Mouse (Mus musculus): ENCODE measurements around the gene Cep95. TPM values are rescaled to one million over a fixed set of nuclear protein-coding genes. Genes with fewer than 3 reads are reported as not detected.

Gene Cep95
- total and polyA plus RNA-seq, 2 experiments: 1.2 to 8.4 TPM

GRCm38 (mm10) chr11:106770195-106770974 lies 18.7 kb upstream of the Cep95 start:
- 93% methylated on average over 9 of the region's 9 CpGs for WGBS
- Histone ChIP-seq H3K36me3 (ENCODE audit: control insufficient read depth, insufficient read depth, low read length) (peaks cover 82% of the 10 kb centered on the region), H3K27ac (replicated peaks; ENCODE audit: insufficient read depth, low read depth, low read length) (no peak overlapping the region), H3K4me3 (ENCODE audit: insufficient read depth, low read depth, low read length) (no peak overlapping the region), H3K9ac (ENCODE audit: low read depth, low read length) (no peak overlapping the region), H3K79me2 (ENCODE audit: control insufficient read depth, insufficient read depth, low read length) (no peaks in the 10 kb centered on the region), H3K4me1 (ENCODE audit: control insufficient read depth, insufficient read depth, low read length) (no peaks in the 10 kb centered on the region), H3K27me3 (ENCODE audit: control insufficient read depth, insufficient read depth, low read length) (no peaks in the 10 kb centered on the region)
- TF ChIP-seq POLR2A (IDR thresholded peaks at IDR 0.05; ENCODE audit: extremely low read depth, insufficient read depth, low read length): no peak
- TF ChIP-seq CTCF (IDR thresholded peaks at IDR 0.05; ENCODE audit: low read depth, low read length): peak; percentile 46; the same call in 1 of the 2 replicates
- no peak for DNase-seq (ENCODE audit: extremely low read depth, low read depth, low spot score)

DNA sequence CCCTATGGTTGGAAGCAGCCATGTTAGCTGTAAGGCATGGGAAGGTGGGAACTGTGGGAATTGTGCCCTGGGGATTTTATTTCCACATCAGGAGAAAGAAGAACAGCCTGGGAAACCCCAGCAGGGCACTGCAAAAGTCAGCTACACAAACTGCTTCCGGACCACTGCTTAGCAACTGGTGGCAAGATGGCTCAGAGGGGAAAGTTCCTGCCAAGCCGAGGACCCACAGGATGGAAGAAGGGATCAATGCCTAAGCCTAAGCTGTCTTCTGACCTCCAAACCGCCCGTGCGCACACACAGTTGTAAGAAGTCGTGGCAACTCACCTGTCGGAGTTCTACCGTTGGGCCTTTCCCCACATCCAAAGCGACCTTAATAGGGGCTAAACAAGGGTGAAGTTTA lies 16.0 kb upstream of the Cep95 start:
- no peak for DNase-seq (ENCODE audit: extremely low read depth, low read depth, low spot score)
- Histone ChIP-seq H3K9ac (ENCODE audit: low read depth, low read length) (no peak overlapping the region), H3K27me3 (ENCODE audit: control insufficient read depth, insufficient read depth, low read length) (no peaks in the 10 kb centered on the region), H3K4me1 (ENCODE audit: control insufficient read depth, insufficient read depth, low read length) (peaks cover 5% of the 10 kb centered on the region), H3K4me3 (ENCODE audit: insufficient read depth, low read depth, low read length) (no peak overlapping the region), H3K36me3 (ENCODE audit: control insufficient read depth, insufficient read depth, low read length) (peaks cover 75% of the 10 kb centered on the region), H3K79me2 (ENCODE audit: control insufficient read depth, insufficient read depth, low read length) (no peaks in the 10 kb centered on the region), H3K27ac (replicated peaks; ENCODE audit: insufficient read depth, low read depth, low read length) (no peak overlapping the region)
- 93% methylated on average over 9 of the region's 9 CpGs for WGBS
- TF ChIP-seq CTCF (IDR thresholded peaks at IDR 0.05; ENCODE audit: low read depth, low read length) (no peak), POLR2A (IDR thresholded peaks at IDR 0.05; ENCODE audit: extremely low read depth, insufficient read depth, low read length) (no peak)

DNA sequence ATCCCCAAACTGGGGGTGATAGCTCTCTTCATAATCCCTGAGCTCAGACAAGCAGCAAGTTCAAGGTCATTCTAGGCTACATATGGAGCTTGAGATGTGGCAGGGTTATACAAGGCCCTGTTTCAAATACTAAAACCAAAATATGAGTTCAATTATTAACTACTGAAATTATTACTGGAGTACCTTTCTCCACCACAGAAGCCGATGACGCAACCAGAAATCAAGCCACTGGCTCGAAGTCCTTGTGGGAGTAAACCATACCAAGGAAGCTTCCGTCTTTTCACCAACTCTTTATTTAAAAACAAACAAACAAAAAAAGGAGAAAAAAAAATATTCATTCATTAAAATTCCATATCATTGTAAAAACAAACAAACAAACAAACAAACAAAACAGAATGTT lies 12.1 kb upstream of the Cep95 start:
- no peaks in the 10 kb centered on the region for H3K27me3 ChIP-seq (ENCODE audit: control insufficient read depth, insufficient read depth, low read length)
- H3K27ac ChIP-seq (replicated peaks; ENCODE audit: insufficient read depth, low read depth, low read length): peak overlapping the region; percentile 81
- WGBS: 22% methylated on average over 4 of the region's 4 CpGs
- DNase-seq (ENCODE audit: extremely low read depth, low read depth, low spot score): peak; percentile 92
- peaks cover 9% of the 10 kb centered on the region for H3K4me1 ChIP-seq (ENCODE audit: control insufficient read depth, insufficient read depth, low read length)
- H3K9ac ChIP-seq (ENCODE audit: low read depth, low read length): no peak overlapping the region; the same call in 1 of the 2 replicates
- peaks cover 60% of the 10 kb centered on the region for H3K36me3 ChIP-seq (ENCODE audit: control insufficient read depth, insufficient read depth, low read length)
- no peak for TF ChIP-seq POLR2A (IDR thresholded peaks at IDR 0.05; ENCODE audit: extremely low read depth, insufficient read depth, low read length)
- H3K79me2 ChIP-seq (ENCODE audit: control insufficient read depth, insufficient read depth, low read length): no peaks in the 10 kb centered on the region
- peak overlapping the region; percentile 42; the same call in 1 of the 2 replicates for H3K4me3 ChIP-seq (ENCODE audit: insufficient read depth, low read depth, low read length)

GRCm38 (mm10) chr11:106777395-106777794 lies 11.7 kb upstream of the Cep95 start:
- no peaks in the 10 kb centered on the region for H3K79me2 ChIP-seq (ENCODE audit: control insufficient read depth, insufficient read depth, low read length)
- no peaks in the 10 kb centered on the region for H3K27me3 ChIP-seq (ENCODE audit: control insufficient read depth, insufficient read depth, low read length)
- peak overlapping the region; percentile 60 for H3K9ac ChIP-seq (ENCODE audit: low read depth, low read length)
- WGBS: 30% methylated on average over 3 of the region's 3 CpGs
- TF ChIP-seq CTCF (IDR thresholded peaks at IDR 0.05; ENCODE audit: low read depth, low read length) (no peak), POLR2A (IDR thresholded peaks at IDR 0.05; ENCODE audit: extremely low read depth, insufficient read depth, low read length) (no peak)
- H3K27ac ChIP-seq (replicated peaks; ENCODE audit: insufficient read depth, low read depth, low read length): peak overlapping the region; percentile 95
- peaks cover 60% of the 10 kb centered on the region for H3K36me3 ChIP-seq (ENCODE audit: control insufficient read depth, insufficient read depth, low read length)
- H3K4me1 ChIP-seq (ENCODE audit: control insufficient read depth, insufficient read depth, low read length): peaks cover 9% of the 10 kb centered on the region
- H3K4me3 ChIP-seq (ENCODE audit: insufficient read depth, low read depth, low read length): peak overlapping the region; percentile 42
- DNase-seq (ENCODE audit: extremely low read depth, low read depth, low spot score): peak; percentile 85

- 0 out of 2 replicates have a peak overlapping the region, but pooled peaks have one; percentile 11 for H3K27ac ChIP-seq (replicated peaks; ENCODE audit: insufficient read depth, low read depth, low read length)
- WGBS: 42% methylated on average over 7 of the region's 7 CpGs
- no peak for DNase-seq (ENCODE audit: extremely low read depth, low read depth, low spot score)
- peaks cover 60% of the 10 kb centered on the region for H3K36me3 ChIP-seq (ENCODE audit: control insufficient read depth, insufficient read depth, low read length)
- peaks cover 10% of the 10 kb centered on the region for H3K4me1 ChIP-seq (ENCODE audit: control insufficient read depth, insufficient read depth, low read length)
- no peak overlapping the region for H3K9ac ChIP-seq (ENCODE audit: low read depth, low read length)
- no peaks in the 10 kb centered on the region; the same call in 1 of the 2 replicates for H3K79me2 ChIP-seq (ENCODE audit: control insufficient read depth, insufficient read depth, low read length)
- TF ChIP-seq CTCF (IDR thresholded peaks at IDR 0.05; ENCODE audit: low read depth, low read length) (no peak), POLR2A (IDR thresholded peaks at IDR 0.05; ENCODE audit: extremely low read depth, insufficient read depth, low read length) (no peak)
- no peaks in the 10 kb centered on the region for H3K27me3 ChIP-seq (ENCODE audit: control insufficient read depth, insufficient read depth, low read length)
- H3K4me3 ChIP-seq (ENCODE audit: insufficient read depth, low read depth, low read length): peak overlapping the region; percentile 47
These were observed 10.9 kb upstream of the Cep95 start for GRCm38 (mm10) chr11:106778132-106778531.
